Comparison of ENCODE assay signal across 17 mouse cellular contexts in the genomic region with DNA sequence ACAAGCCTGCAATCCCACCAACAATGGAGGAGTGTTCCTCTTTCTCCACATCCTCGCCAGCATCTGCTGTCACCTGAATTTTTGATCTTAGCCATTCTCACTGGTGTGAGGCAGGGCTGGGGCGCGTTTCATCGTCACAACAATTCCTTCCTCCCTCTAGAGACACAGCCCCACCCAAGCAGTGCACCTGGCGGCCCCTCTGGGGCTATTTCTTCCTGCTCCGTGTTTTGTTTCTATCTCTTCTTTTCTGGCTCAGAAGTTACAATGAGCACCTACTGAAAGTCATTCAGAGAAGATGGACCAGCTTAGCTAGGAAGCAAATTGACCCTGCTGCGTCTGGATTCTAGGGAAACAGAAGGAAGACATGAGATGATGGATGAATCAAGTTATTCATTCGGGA.
"Had no signal": no experiment of that assay in that cellular context is flagged by ENCODE, and none has a peak within 500 bp of the region (broad histone marks: within the 10 kb centered on the region; RNA-seq: fewer than 3 reads in every experiment).

No protein-coding gene starts in this region.

- H3K4me3 ChIP-seq: liver, embryonic 13.5 days; liver, embryonic 15.5 days; lung, embryonic 15.5 days; megakaryocyte, embryonic 14.5 days; midbrain, embryonic 13.5 days; midbrain, embryonic 15.5 days; neural tube, embryonic 12.5 days; stomach, embryonic 15.5 days had no signal

- DNase-seq: liver, embryonic 13.5 days; liver, postnatal 0 days; lung, adult 2 months; lung, postnatal 14 days; lung, postnatal 36 days; right cerebral cortex, postnatal 14 days had no signal

- H3K36me3 ChIP-seq: liver, embryonic 13.5 days; liver, embryonic 15.5 days; lung, embryonic 15.5 days; midbrain, embryonic 13.5 days; midbrain, embryonic 15.5 days; neural tube, embryonic 12.5 days; stomach, embryonic 15.5 days had no signal

- H3K9me3 ChIP-seq: liver, embryonic 13.5 days; liver, embryonic 15.5 days; lung, embryonic 15.5 days; midbrain, embryonic 13.5 days; midbrain, embryonic 15.5 days; neural tube, embryonic 12.5 days; stomach, embryonic 15.5 days had no signal

- H3K4me2 ChIP-seq: liver, embryonic 13.5 days; liver, embryonic 15.5 days; lung, embryonic 15.5 days; midbrain, embryonic 11.5 days; midbrain, embryonic 13.5 days; midbrain, embryonic 15.5 days; neural tube, embryonic 12.5 days; stomach, embryonic 15.5 days had no signal

- ATAC-seq: liver, postnatal 0 days; lung, postnatal 0 days; midbrain, embryonic 13.5 days; midbrain, embryonic 15.5 days had no signal

- H3K9ac ChIP-seq: liver, embryonic 13.5 days; liver, embryonic 15.5 days; liver, postnatal 0 days; lung, embryonic 15.5 days; midbrain, embryonic 13.5 days; midbrain, embryonic 15.5 days; neural tube, embryonic 12.5 days; stomach, embryonic 15.5 days had no signal

- H3K27me3 ChIP-seq: liver, embryonic 13.5 days; liver, embryonic 15.5 days; megakaryocyte, embryonic 14.5 days; midbrain, embryonic 13.5 days; midbrain, embryonic 15.5 days; neural tube, embryonic 12.5 days; stomach, embryonic 15.5 days had no signal

- H3K27ac ChIP-seq: liver, embryonic 13.5 days; liver, embryonic 15.5 days; lung, embryonic 15.5 days; macrophage; midbrain, embryonic 13.5 days; midbrain, embryonic 15.5 days; neural tube, embryonic 12.5 days; stomach, embryonic 15.5 days; stomach, postnatal 0 days had no signal
